Mouse (Mus musculus) myocyte (in vitro differentiated cells): ENCODE results near the gene Gm42372. TPM values are rescaled to one million over a fixed set of nuclear protein-coding genes. Genes with fewer than 3 reads are reported as not detected.
A peak's percentile ranks its signal among the peaks of the same experiment; 100 is the strongest.

Experiments
- H3K27me3 ChIP-seq: one replicate; pipeline ENCODE4 v1.6.1; 2011; ENCODE audit not compliant: control insufficient read depth, insufficient read depth, insufficient read length
- H3K36me3 ChIP-seq: one replicate; pipeline ENCODE4 v1.6.1; 2011; ENCODE audit not compliant: control insufficient read depth, insufficient read depth
- H3K4me2 ChIP-seq: one replicate; pipeline ENCODE4 v1.6.1; 2011; ENCODE audit warnings: low read depth, control low read depth
- H3K4me3 ChIP-seq: one replicate; pipeline ENCODE4 v1.5.1; 2011; ENCODE audit warnings: mild to moderate bottlenecking, control low read depth, moderate library complexity
- H3K79me2 ChIP-seq: one replicate; pipeline ENCODE4 v1.6.1; 2011; ENCODE audit not compliant: control insufficient read depth, insufficient read depth
- H3ac ChIP-seq: one replicate; pipeline ENCODE4 v1.6.1; 2011; ENCODE audit not compliant: control insufficient read depth, insufficient read length
- CEBPB ChIP-seq: IDR thresholded peaks from 2 replicates; pipeline ENCODE4 v1.6.1; 2011; ENCODE audit warnings: mild to moderate bottlenecking, moderate library complexity; ENCODE audit not compliant: poor library complexity, insufficient read depth, severe bottlenecking
- E2F4 ChIP-seq: IDR thresholded peaks from one replicate; pipeline ENCODE4 v1.6.1; 2011; ENCODE audit warnings: mild to moderate bottlenecking, control low read depth, moderate library complexity; ENCODE audit not compliant: insufficient read depth
- MAX ChIP-seq: IDR thresholded peaks from one replicate; pipeline ENCODE4 v1.6.1; 2011; ENCODE audit warnings: low read depth, mild to moderate bottlenecking, control low read depth
- MYOD1 ChIP-seq, 3 experiments: IDR thresholded peaks; one replicate each; pipeline ENCODE4 v1.6.1; 2011; ENCODE audit warnings: control low read depth in 2 of 3, low read depth in 2 of 3, mild to moderate bottlenecking in 2 of 3, moderate library complexity in 1 of 3; ENCODE audit not compliant: insufficient read length in 2 of 3, control insufficient read depth in 1 of 3
- MYOG ChIP-seq, 3 experiments: IDR thresholded peaks; one replicate each; pipeline ENCODE4 v1.6.1; 2011; ENCODE audit warnings: control low read depth in 2 of 3, low read depth in 2 of 3, mild to moderate bottlenecking in 2 of 3; ENCODE audit not compliant: insufficient read length in 2 of 3, control insufficient read depth in 1 of 3, insufficient read depth in 1 of 3
- POLR2A ChIP-seq: IDR thresholded peaks from one replicate; pipeline ENCODE4 v1.6.1; 2011; ENCODE audit warnings: low read depth, mild to moderate bottlenecking, control low read depth, moderate library complexity; ENCODE audit not compliant: insufficient read length
- POLR2AphosphoS2 ChIP-seq: IDR thresholded peaks from one replicate; pipeline ENCODE4 v1.6.1; 2011; ENCODE audit warnings: low read depth, control low read depth; ENCODE audit not compliant: insufficient read length
- REST ChIP-seq: IDR thresholded peaks from one replicate; pipeline ENCODE4 v1.6.1; 2011; ENCODE audit warnings: mild to moderate bottlenecking, control low read depth, moderate library complexity; ENCODE audit not compliant: insufficient read depth, insufficient read length
- SRF ChIP-seq: IDR thresholded peaks from one replicate; pipeline ENCODE4 v1.6.1; 2011; ENCODE audit warnings: low read depth; ENCODE audit not compliant: control insufficient read depth, insufficient read length
- TCF12 ChIP-seq: IDR thresholded peaks from one replicate; pipeline ENCODE4 v1.6.1; 2011; ENCODE audit warnings: mild to moderate bottlenecking, control low read depth; ENCODE audit not compliant: poor library complexity, insufficient read depth, severe bottlenecking
- TCF3 ChIP-seq: IDR thresholded peaks from one replicate; pipeline ENCODE4 v1.6.1; 2011; ENCODE audit warnings: low read depth, control low read depth; ENCODE audit not compliant: insufficient read length
- USF1 ChIP-seq: IDR thresholded peaks from one replicate; pipeline ENCODE4 v1.6.1; 2011; ENCODE audit warnings: low read depth, mild to moderate bottlenecking, control low read depth, moderate library complexity
- polyA plus RNA-seq: library from polyadenylated mRNA; unstranded; fragments of >200 nt; fragmentation: generic; extraction: Trizol; gene quantifications from one replicate; pipeline ENCODE4 v1.2.1, GENCODE M21; 2012; ENCODE audit warnings: missing spikeins

Gene Gm42372
- polyA plus RNA-seq, 1 experiment: not detected

GRCm38 (mm10) chr7:16955712-16956111 lies 27.2 kb upstream of the Gm42372 start:
- peak; percentile 70 for TF ChIP-seq TCF3
- TF ChIP-seq MYOD1 (IDR thresholded peaks at IDR 0.05; ENCODE audit: control insufficient read depth in 1 of 3, insufficient read length in 2 of 3, low read depth in 2 of 3): peak; percentile 60 to 92 (median 89)
- TF ChIP-seq CEBPB: no peak
- peak; percentile 21 to 84 (median 58) for TF ChIP-seq MYOG (IDR thresholded peaks at IDR 0.05; ENCODE audit: control insufficient read depth in 1 of 3, insufficient read depth in 1 of 3, insufficient read length in 2 of 3, low read depth in 2 of 3)
- TF ChIP-seq TCF12: peak; percentile 66
- TF ChIP-seq MAX: no peak
- TF ChIP-seq POLR2A: no peak
- H3ac ChIP-seq: no peak overlapping the region

GRCm38 (mm10) chr7:16956410-16957265 lies 26.2 kb upstream of the Gm42372 start:
- TF ChIP-seq POLR2AphosphoS2 (no peak), POLR2A (no peak), CEBPB (no peak), MYOD1 (IDR thresholded peaks at IDR 0.05; ENCODE audit: control insufficient read depth in 1 of 3, insufficient read length in 2 of 3, low read depth in 2 of 3) (peak; percentile 73 to 76 (median 75)), MYOG (IDR thresholded peaks at IDR 0.05; ENCODE audit: control insufficient read depth in 1 of 3, insufficient read depth in 1 of 3, insufficient read length in 2 of 3, low read depth in 2 of 3) (peak; percentile 21 to 80 (median 37))
- Histone ChIP-seq H3K4me2 (peak overlapping the region; percentile 80), H3K79me2 (no peaks in the 10 kb centered on the region), H3K36me3 (no peaks in the 10 kb centered on the region), H3K4me3 (no peak overlapping the region), H3ac (no peak overlapping the region), H3K27me3 (no peaks in the 10 kb centered on the region)

More at GRCm38 (mm10) chr7:16955712-16956111, 27.2 kb upstream of the Gm42372 start:
- Histone ChIP-seq H3K79me2 (no peaks in the 10 kb centered on the region), H3K4me3 (no peak overlapping the region), H3K36me3 (no peaks in the 10 kb centered on the region), H3K4me2 (no peak overlapping the region), H3K27me3 (no peaks in the 10 kb centered on the region)

GRCm38 (mm10) chr7:16959539-16960187 lies 23.2 kb upstream of the Gm42372 start, which contains the start of gene Pnmal1:
Gene Pnmal1 (plus strand): TSS chr7:16959679.
- Histone ChIP-seq H3K4me3 (no peak within 1 kb of the TSS), H3K27me3 (no peaks in the 10 kb centered on the region), H3K79me2 (no peaks in the 10 kb centered on the region), H3ac (no peak within 1 kb of the TSS), H3K4me2 (no peak within 1 kb of the TSS), H3K36me3 (no peaks in the 10 kb centered on the region)
- no peak for TF ChIP-seq REST
- TF ChIP-seq MYOD1 (IDR thresholded peaks at IDR 0.05; ENCODE audit: control insufficient read depth in 1 of 3, insufficient read length in 2 of 3, low read depth in 2 of 3): no peak
- TF ChIP-seq CEBPB: no peak
- no peak for TF ChIP-seq POLR2AphosphoS2

GRCm38 (mm10) chr7:16961678-16962077 lies 21.2 kb upstream of the Gm42372 start:
- H3K79me2 ChIP-seq: no peaks in the 10 kb centered on the region
- H3K4me2 ChIP-seq: no peak overlapping the region
- TF ChIP-seq TCF3 (no peak), TCF12 (no peak), MAX (no peak), CEBPB (no peak), POLR2AphosphoS2 (no peak), POLR2A (no peak), MYOG (IDR thresholded peaks at IDR 0.05; ENCODE audit: control insufficient read depth in 1 of 3, insufficient read depth in 1 of 3, insufficient read length in 2 of 3, low read depth in 2 of 3) (no peak), SRF (no peak), REST (no peak), E2F4 (no peak), MYOD1 (IDR thresholded peaks at IDR 0.05; ENCODE audit: control insufficient read depth in 1 of 3, insufficient read length in 2 of 3, low read depth in 2 of 3) (no peak), USF1 (no peak)
- no peak overlapping the region for H3ac ChIP-seq
- H3K27me3 ChIP-seq: no peaks in the 10 kb centered on the region
- no peaks in the 10 kb centered on the region for H3K36me3 ChIP-seq
- no peak overlapping the region for H3K4me3 ChIP-seq

- no peaks in the 10 kb centered on the region for H3K36me3 ChIP-seq
- no peaks in the 10 kb centered on the region for H3K79me2 ChIP-seq
- H3ac ChIP-seq: no peak overlapping the region
- H3K4me2 ChIP-seq: no peak overlapping the region
- H3K4me3 ChIP-seq: no peak overlapping the region
- TF ChIP-seq POLR2A (no peak), MAX (no peak), MYOD1 (IDR thresholded peaks at IDR 0.05; ENCODE audit: control insufficient read depth in 1 of 3, insufficient read length in 2 of 3, low read depth in 2 of 3) (no peak), SRF (no peak), POLR2AphosphoS2 (no peak), TCF12 (no peak), USF1 (no peak), TCF3 (no peak), CEBPB (no peak)
- no peaks in the 10 kb centered on the region for H3K27me3 ChIP-seq
Measured at GRCm38 (mm10) chr7:16968414-16968813, 14.5 kb upstream of the Gm42372 start.
